Mouse (Mus musculus) liver, embryonic 15.5 days (tissue): Measurements from ENCODE around the gene Hes5. TPM values are rescaled to one million over a fixed set of nuclear protein-coding genes. Genes with fewer than 3 reads are reported as not detected.

Source experiments
- ATAC-seq: fragments of 200-750 bp; cut with Nextera tagmentation; 2 replicates; pipeline ENCODE4 v1.8.0; 2017; ENCODE audit warnings: moderate number of reproducible peaks, mild to moderate bottlenecking, moderate library complexity; ENCODE audit not compliant: insufficient read depth
- H3K27ac ChIP-seq: fragments of 300-500 bp; sonication (generic); replicated peaks from 2 replicates; pipeline ENCODE4 v1.5.1; 2015; ENCODE audit warnings: mild to moderate bottlenecking, inconsistent platforms
- H3K27me3 ChIP-seq: fragments of 300-500 bp; sonication (generic); 2 replicates; pipeline ENCODE4 v1.6.1; 2015; ENCODE audit warnings: mild to moderate bottlenecking, inconsistent platforms
- H3K36me3 ChIP-seq: fragments of 300-500 bp; sonication (generic); replicated peaks from 2 replicates; pipeline ENCODE4 v1.6.1; 2015; ENCODE audit warnings: moderate library complexity, mild to moderate bottlenecking, inconsistent platforms
- H3K4me1 ChIP-seq: fragments of 300-500 bp; sonication (generic); replicated peaks from 2 replicates; pipeline ENCODE4 v1.6.1; 2015; ENCODE audit warnings: inconsistent platforms
- H3K4me2 ChIP-seq: fragments of 300-500 bp; sonication (generic); 2 replicates; pipeline ENCODE4 v1.6.1; 2015; ENCODE audit warnings: moderate library complexity, mild to moderate bottlenecking, inconsistent platforms
- H3K4me3 ChIP-seq: fragments of 300-500 bp; sonication (generic); replicated peaks from 2 replicates; pipeline ENCODE4 v1.5.1; 2015; ENCODE audit warnings: mild to moderate bottlenecking, inconsistent platforms
- H3K9ac ChIP-seq: fragments of 300-500 bp; sonication (generic); 2 replicates; pipeline ENCODE4 v1.6.1; 2015; ENCODE audit warnings: moderate library complexity, mild to moderate bottlenecking, inconsistent platforms
- H3K9me3 ChIP-seq: fragments of 300-500 bp; sonication (generic); replicated peaks from 2 replicates; pipeline ENCODE4 v1.6.1; 2016; ENCODE audit warnings: inconsistent platforms
- WGBS: fragments of 180-500 bp; shearing (Covaris S2); methylation state at CpG from one replicate; pipeline ENCODE4 v1.1.7; 2015; ENCODE audit warnings: mixed read lengths; ENCODE audit not compliant: insufficient replicate concordance; 5-methylcytosine and 5-hydroxymethylcytosine counted together
- polyA plus RNA-seq: library from polyadenylated mRNA; unstranded; fragments of >200 nt; fragmentation: Nextera tagmentation; extraction: Ambion mirVana; gene quantifications from 2 replicates; pipeline ENCODE4 v1.2.1, GENCODE M21; 2015

The Hes5 gene
- polyA plus RNA-seq, 1 experiment from 2014 or later = 0.15 TPM

GRCm38 (mm10) chr4:154957289-154957993 lies 3.3 kb upstream of the Hes5 start:
- H3K4me2 ChIP-seq = no peak overlapping the region
- H3K27me3 ChIP-seq = peaks cover 100% of the 10 kb centered on the region
- no peak overlapping the region for H3K27ac ChIP-seq
- H3K9ac ChIP-seq = no peak overlapping the region
- no peaks in the 10 kb centered on the region for H3K9me3 ChIP-seq
- H3K4me1 ChIP-seq = peaks cover 24% of the 10 kb centered on the region
- no peaks in the 10 kb centered on the region for H3K36me3 ChIP-seq
- WGBS = 43% methylated on average over 13 of the region's 13 CpGs
- no peak for ATAC-seq
- H3K4me3 ChIP-seq = no peak overlapping the region

DNA sequence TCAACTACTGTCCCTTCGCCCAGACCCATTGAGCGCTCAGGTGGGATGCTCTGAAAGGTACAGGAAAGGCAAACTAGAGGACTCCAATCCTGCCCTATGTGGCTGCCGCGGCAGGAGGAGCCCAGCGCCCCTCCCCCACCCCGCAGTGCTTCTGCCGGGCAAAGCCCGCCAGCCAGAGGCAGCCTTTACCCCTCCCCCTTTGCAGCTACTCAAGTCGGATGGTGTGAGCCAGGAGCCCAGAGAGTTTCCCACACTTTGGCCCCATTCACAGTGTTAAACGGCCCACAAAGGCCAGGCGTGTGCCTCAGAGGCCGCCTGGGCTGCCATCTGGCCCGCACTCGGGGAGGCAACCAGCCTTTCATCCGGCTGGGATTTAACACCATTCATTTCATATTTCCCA lies 2.6 kb upstream of the Hes5 start:
- H3K4me1 ChIP-seq = peaks cover 28% of the 10 kb centered on the region
- no peak overlapping the region for H3K4me3 ChIP-seq
- 5% methylated on average over 15 of the region's 15 CpGs for WGBS
- no peak overlapping the region for H3K27ac ChIP-seq
- H3K36me3 ChIP-seq = no peaks in the 10 kb centered on the region
- peak overlapping the region; percentile 10; the same call in 1 of the 2 replicates for H3K4me2 ChIP-seq
- no peak for ATAC-seq
- no peak overlapping the region for H3K9ac ChIP-seq
- no peaks in the 10 kb centered on the region for H3K9me3 ChIP-seq
- peaks cover 100% of the 10 kb centered on the region for H3K27me3 ChIP-seq

GRCm38 (mm10) chr4:154958621-154959020 lies 2.1 kb upstream of the Hes5 start:
- Histone ChIP-seq H3K9me3 (no peaks in the 10 kb centered on the region), H3K4me2 (no peak overlapping the region), H3K9ac (no peak overlapping the region), H3K27ac (no peak overlapping the region), H3K27me3 (peaks cover 100% of the 10 kb centered on the region), H3K36me3 (no peaks in the 10 kb centered on the region), H3K4me1 (peaks cover 32% of the 10 kb centered on the region), H3K4me3 (no peak overlapping the region)
- 17% methylated on average over 8 of the region's 8 CpGs for WGBS
- no peak for ATAC-seq

DNA sequence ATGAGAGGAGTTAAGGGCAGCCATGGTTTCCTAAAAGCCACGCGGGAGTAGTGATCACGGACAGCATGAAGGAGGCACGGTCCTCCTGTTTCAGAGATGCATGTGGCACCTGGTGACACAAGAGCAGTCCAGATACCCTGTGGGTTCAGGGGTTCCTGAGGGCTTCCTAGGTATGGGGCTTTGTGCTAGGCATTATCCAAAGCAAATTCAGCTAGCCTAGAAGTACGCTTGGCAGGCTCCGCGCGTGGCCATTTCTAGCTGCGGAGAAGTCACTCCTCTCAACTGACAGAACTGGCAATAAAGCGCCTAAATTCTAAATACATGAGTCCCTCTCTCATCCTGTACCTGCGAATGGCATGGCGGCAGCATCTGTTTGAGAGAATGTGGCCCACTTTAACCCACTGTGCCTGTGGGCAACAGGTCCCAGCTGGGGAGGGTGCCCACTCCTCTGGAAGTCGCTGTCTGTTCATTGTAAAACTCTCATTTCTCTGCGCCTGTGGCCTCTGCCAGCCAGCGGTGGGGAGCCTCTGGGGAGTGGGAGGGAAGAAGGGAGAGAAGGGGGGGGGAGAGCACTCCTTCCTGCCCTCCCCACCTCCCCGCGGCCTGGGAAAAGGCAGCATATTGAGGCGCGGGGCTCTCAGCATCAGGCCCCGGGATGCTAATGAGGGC lies 568 bp upstream of the Hes5 start:
- Histone ChIP-seq H3K4me3 (peak overlapping the region; percentile 42), H3K4me1 (peaks cover 37% of the 10 kb centered on the region), H3K9ac (no peak overlapping the region), H3K27me3 (peaks cover 87% of the 10 kb centered on the region), H3K36me3 (no peaks in the 10 kb centered on the region), H3K9me3 (no peaks in the 10 kb centered on the region), H3K4me2 (peak overlapping the region; percentile 61), H3K27ac (no peak overlapping the region)
- WGBS = 26% methylated on average over 20 of the region's 20 CpGs
- no peak for ATAC-seq

GRCm38 (mm10) chr4:154961226-154961738 lies 559 bp downstream of the Hes5 start:
- H3K27me3 ChIP-seq = peaks cover 75% of the 10 kb centered on the region
- H3K36me3 ChIP-seq = peaks cover 4% of the 10 kb centered on the region
- ATAC-seq = no peak
- H3K9ac ChIP-seq = peak overlapping the region; percentile 2; the same call in 1 of the 2 replicates
- no peaks in the 10 kb centered on the region for H3K9me3 ChIP-seq
- under 1% methylated on average over 47 of the region's 47 CpGs for WGBS
- H3K4me3 ChIP-seq = peak overlapping the region; percentile 42
- H3K27ac ChIP-seq = no peak overlapping the region
- peaks cover 48% of the 10 kb centered on the region for H3K4me1 ChIP-seq
- H3K4me2 ChIP-seq = peak overlapping the region; percentile 61

DNA sequence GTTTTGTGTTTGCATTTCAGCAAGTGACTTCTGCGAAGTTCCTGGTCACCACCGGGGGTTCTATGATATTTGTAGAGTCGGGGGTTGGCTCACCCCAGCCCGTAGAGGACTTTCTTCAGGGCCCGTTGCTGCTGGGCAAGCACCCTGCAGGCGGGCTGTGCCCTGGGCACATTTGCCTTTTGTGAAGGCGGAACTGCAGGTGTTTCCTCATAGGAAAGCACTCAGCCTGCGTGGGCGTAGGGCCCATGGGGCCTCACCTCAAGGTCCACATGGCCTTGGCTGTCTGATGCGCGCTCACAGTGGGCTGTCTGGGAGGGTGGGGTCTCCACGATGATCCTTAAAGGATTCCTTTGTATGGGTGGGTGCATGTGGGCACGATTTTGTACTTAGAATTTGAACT lies 1.2 kb downstream of the Hes5 start:
- H3K4me2 ChIP-seq = peak overlapping the region; percentile 61
- ATAC-seq = no peak
- peaks cover 54% of the 10 kb centered on the region for H3K4me1 ChIP-seq
- H3K27me3 ChIP-seq = peaks cover 69% of the 10 kb centered on the region
- no peaks in the 10 kb centered on the region for H3K9me3 ChIP-seq
- WGBS = 21% methylated on average over 13 of the region's 13 CpGs
- no peak overlapping the region for H3K27ac ChIP-seq
- H3K9ac ChIP-seq = no peak overlapping the region
- H3K4me3 ChIP-seq = peak overlapping the region; percentile 42
- peaks cover 10% of the 10 kb centered on the region for H3K36me3 ChIP-seq

DNA sequence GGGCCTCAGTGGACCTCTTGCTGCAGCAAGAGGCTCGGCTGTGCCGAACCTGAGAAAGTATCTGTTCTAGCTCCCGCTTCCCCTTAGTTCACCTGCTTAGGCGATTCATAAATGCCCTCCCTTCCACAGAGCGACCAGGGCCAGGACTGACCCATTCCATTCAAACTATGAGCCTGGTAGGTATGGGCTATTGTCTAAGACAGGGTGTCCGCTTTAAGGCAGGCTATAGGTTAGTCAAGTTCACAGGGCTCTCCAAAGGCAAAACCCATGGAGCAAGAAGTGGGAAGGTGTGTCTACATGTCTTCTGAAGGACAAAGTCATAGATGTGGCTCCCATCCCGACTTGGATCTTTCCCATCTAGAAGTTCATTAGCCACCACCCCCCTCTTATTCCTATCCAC lies 2.0 kb downstream of the Hes5 start:
- Histone ChIP-seq H3K9me3 (no peaks in the 10 kb centered on the region), H3K9ac (no peak overlapping the region), H3K27ac (no peak overlapping the region), H3K4me2 (no peak overlapping the region), H3K36me3 (peaks cover 17% of the 10 kb centered on the region), H3K4me3 (no peak overlapping the region), H3K4me1 (peaks cover 62% of the 10 kb centered on the region), H3K27me3 (peaks cover 61% of the 10 kb centered on the region)
- no peak for ATAC-seq
- 70% methylated on average over 7 of the region's 7 CpGs for WGBS

GRCm38 (mm10) chr4:154963190-154963836 lies 2.6 kb downstream of the Hes5 start:
- no peak for ATAC-seq
- no peaks in the 10 kb centered on the region for H3K9me3 ChIP-seq
- peak overlapping the region; percentile 87 for H3K4me2 ChIP-seq
- H3K27ac ChIP-seq = no peak overlapping the region
- peak overlapping the region; percentile 95 for H3K4me3 ChIP-seq
- H3K4me1 ChIP-seq = peaks cover 62% of the 10 kb centered on the region
- 49% methylated on average over 11 of the region's 11 CpGs for WGBS
- peaks cover 55% of the 10 kb centered on the region for H3K27me3 ChIP-seq
- peaks cover 23% of the 10 kb centered on the region for H3K36me3 ChIP-seq
- H3K9ac ChIP-seq = 0 out of 2 replicates have a peak overlapping the region, but pooled peaks have one; percentile 88

GRCm38 (mm10) chr4:154963901-154964580 lies 3.3 kb downstream of the Hes5 start, which contains the start of gene Pank4:
Gene Pank4 (plus strand): TSS chr4:154964123.
- H3K9me3 ChIP-seq = no peaks in the 10 kb centered on the region
- peak within 1 kb of the TSS; percentile 95 for H3K4me3 ChIP-seq
- H3K36me3 ChIP-seq = peaks cover 29% of the 10 kb centered on the region
- WGBS = under 1% methylated on average over 64 of the region's 66 CpGs
- peak within 1 kb of the TSS; percentile 87 for H3K4me2 ChIP-seq
- peaks cover 48% of the 10 kb centered on the region for H3K27me3 ChIP-seq
- peaks cover 60% of the 10 kb centered on the region for H3K4me1 ChIP-seq
- ATAC-seq = peak; percentile 85
- H3K9ac ChIP-seq = peak within 1 kb of the TSS; percentile 88
- H3K27ac ChIP-seq = peak within 1 kb of the TSS; percentile 93

GRCm38 (mm10) chr4:154964581-154965235 lies 4.0 kb downstream of the Hes5 start:
- Histone ChIP-seq H3K9ac (peak overlapping the region; percentile 88), H3K4me1 (peaks cover 60% of the 10 kb centered on the region), H3K27me3 (peaks cover 41% of the 10 kb centered on the region), H3K36me3 (peaks cover 36% of the 10 kb centered on the region), H3K27ac (peak overlapping the region; percentile 93), H3K9me3 (no peaks in the 10 kb centered on the region), H3K4me3 (peak overlapping the region; percentile 95), H3K4me2 (peak overlapping the region; percentile 87)
- peak; percentile 71 for ATAC-seq
- under 1% methylated on average over 34 of the region's 36 CpGs for WGBS
